Mouse (Mus musculus) T-helper 17 cell (primary cell): Measurements from ENCODE around the gene Adamtsl1.

Experiments used
- in situ Hi-C, 2 experiments: fragments of 300-600 bp; cut with MboI, MseI; formaldehyde crosslinking; loops; 1 replicate in 1 of 2; 2 replicates in 1 of 2; pipeline ENCODE4 v1.15.1; 2025; ENCODE audit warnings: high pct_unique_total_duplicates in 2 of 2

Gene Adamtsl1

GRCm38 (mm10) chr4:85920474-85920873 is 406.5 kb downstream of the Adamtsl1 start:
- in situ Hi-C loops = no loop called here

GRCm38 (mm10) chr4:85922741-85923140 is 408.8 kb downstream of the Adamtsl1 start:
- in situ Hi-C loops = no loop called here

- in situ Hi-C loops = no loop called here
These were observed 418.2 kb downstream of the Adamtsl1 start for GRCm38 (mm10) chr4:85932129-85932528.

GRCm38 (mm10) chr4:85939460-85939859 is 425.5 kb downstream of the Adamtsl1 start:
- in situ Hi-C loops = no loop called here

GRCm38 (mm10) chr4:85941857-85942256 is 427.9 kb downstream of the Adamtsl1 start:
- in situ Hi-C loops = no loop called here

- in situ Hi-C loops = no loop called here
These were observed 439.6 kb downstream of the Adamtsl1 start for GRCm38 (mm10) chr4:85953590-85953989.

- in situ Hi-C loops = no loop called here
These were observed 441.4 kb downstream of the Adamtsl1 start for GRCm38 (mm10) chr4:85955387-85955786.

GRCm38 (mm10) chr4:85957266-85957665 is 443.3 kb downstream of the Adamtsl1 start:
- in situ Hi-C loops = no loop called here

GRCm38 (mm10) chr4:85957879-85958278 is 443.9 kb downstream of the Adamtsl1 start:
- in situ Hi-C loops = no loop called here

GRCm38 (mm10) chr4:85959019-85959418 is 445.0 kb downstream of the Adamtsl1 start:
- in situ Hi-C loops = no loop called here

- in situ Hi-C loops = no loop called here
These were observed 462.2 kb downstream of the Adamtsl1 start for GRCm38 (mm10) chr4:85976188-85976587.

GRCm38 (mm10) chr4:85979206-85979605 is 465.2 kb downstream of the Adamtsl1 start:
- in situ Hi-C loops = no loop called here

GRCm38 (mm10) chr4:86006596-86006995 is 492.6 kb downstream of the Adamtsl1 start:
- in situ Hi-C loops = no loop called here

GRCm38 (mm10) chr4:86013640-86014039 is 499.7 kb downstream of the Adamtsl1 start:
- in situ Hi-C loops = loop anchor here in 1 of 2 experiments (10.0 kb wide), 1 partner anchor 749 kb away; no protein-coding TSS in a partner anchor

GRCm38 (mm10) chr4:86018928-86019327 is 505.0 kb downstream of the Adamtsl1 start:
- in situ Hi-C loops = loop anchor here in 1 of 2 experiments (10.0 kb wide), 1 partner anchor 754 kb away; no protein-coding TSS in a partner anchor

GRCm38 (mm10) chr4:86019586-86019985 is 505.6 kb downstream of the Adamtsl1 start:
- in situ Hi-C loops = loop anchor here in 1 of 2 experiments (10.0 kb wide), 1 partner anchor 755 kb away; no protein-coding TSS in a partner anchor

- in situ Hi-C loops = no loop called here
These were observed 506.6 kb downstream of the Adamtsl1 start for GRCm38 (mm10) chr4:86020372-86021090.

- in situ Hi-C loops = no loop called here
These were observed 510.7 kb downstream of the Adamtsl1 start for GRCm38 (mm10) chr4:86024573-86025160.

- in situ Hi-C loops = no loop called here
These were observed 515.5 kb downstream of the Adamtsl1 start for GRCm38 (mm10) chr4:86029486-86029885.

- in situ Hi-C loops = no loop called here
These were observed 516.2 kb downstream of the Adamtsl1 start for GRCm38 (mm10) chr4:86030208-86030607.

- in situ Hi-C loops = no loop called here
These were observed 517.1 kb downstream of the Adamtsl1 start for GRCm38 (mm10) chr4:86031041-86031440.

GRCm38 (mm10) chr4:86040921-86041320 is 526.9 kb downstream of the Adamtsl1 start:
- in situ Hi-C loops = no loop called here

- in situ Hi-C loops = no loop called here
These were observed 531.5 kb downstream of the Adamtsl1 start for GRCm38 (mm10) chr4:86045448-86045847.
